ENCODE assay signal across 24 mouse cellular contexts in the genomic region with DNA sequence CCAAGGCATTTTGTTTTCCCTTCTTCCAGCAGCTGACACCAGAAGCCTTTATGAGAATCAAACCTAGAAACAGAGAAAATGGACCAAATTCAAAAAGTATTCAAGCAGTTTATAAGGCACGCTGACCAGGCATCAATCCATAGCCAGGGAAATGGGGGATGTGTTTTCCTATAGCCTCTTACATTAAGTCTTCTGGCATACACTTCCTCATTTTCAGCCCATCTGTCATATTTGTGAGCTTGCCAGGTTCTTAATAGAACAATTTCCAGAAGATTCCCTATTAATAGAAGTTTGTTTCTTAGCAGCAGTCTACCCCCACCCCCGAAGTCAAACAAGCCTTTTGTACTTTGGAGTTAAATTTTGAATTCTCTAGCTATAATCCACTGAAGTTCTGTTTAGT.
DNase-seq lines count a peak whose midpoint lies in the region; ATAC-seq and TF ChIP-seq lines count a peak whose summit lies in the region.
"Had no signal": no experiment of that assay in that cellular context is flagged by ENCODE, and none has a peak within 500 bp of the region (broad histone marks: within the 10 kb centered on the region; RNA-seq: fewer than 3 reads in every experiment).

No protein-coding gene starts in this region.

- H3K4me2 ChIP-seq in hindbrain, postnatal 0 days (ENCODE audit: low read depth, low read length) = no peak overlapping the region
- H3K4me2 ChIP-seq: embryonic facial prominence, embryonic 12.5 days; heart, embryonic 11.5 days; hindbrain, embryonic 12.5 days; liver, embryonic 11.5 days; midbrain, embryonic 15.5 days had no signal

- no peak for TF ChIP-seq CTCF in hindbrain, postnatal 0 days (IDR thresholded peaks at IDR 0.05; ENCODE audit: low read depth)

- H3K9ac ChIP-seq in hindbrain, postnatal 0 days (replicated peaks; ENCODE audit: low read length) = no peak overlapping the region
- H3K9ac ChIP-seq: embryonic facial prominence, embryonic 12.5 days; hindbrain, embryonic 12.5 days; midbrain, embryonic 15.5 days had no signal

- no peak overlapping the region for H3K27ac ChIP-seq in hindbrain, postnatal 0 days
- H3K27ac ChIP-seq in hindbrain, embryonic 10.5 days = no peak overlapping the region
- H3K27ac ChIP-seq: embryonic facial prominence, embryonic 12.5 days; hindbrain, embryonic 12.5 days; midbrain, embryonic 15.5 days had no signal

- ATAC-seq in hindbrain, postnatal 0 days = no peak
- ATAC-seq: inflammation-experienced regulatory T-cells, adult 6 months; midbrain, embryonic 15.5 days; Patski had no signal

- DNase-seq in hindbrain, postnatal 0 days (ENCODE audit: low spot score) = peak; percentile 60
- DNase-seq in hindbrain, embryonic 10.5 days (ENCODE audit: low spot score) = no peak
- DNase-seq in brain, adult 2 months (ENCODE audit: low read depth, low spot score) = peak; percentile 84
- DNase-seq in cerebellum, adult 9-10 months = peak; percentile 82
- DNase-seq in skeletal muscle tissue, adult 2 months (ENCODE audit: low read depth, low spot score) = peak; percentile 7
- no peak for DNase-seq in right cerebral cortex, postnatal 14 days
- no peak for DNase-seq in adrenal gland, adult 8-10 months
- DNase-seq: adrenal gland, postnatal 10 days; gastrocnemius, postnatal 36 days; heart, postnatal 10 days; kidney, adult 8-10 months; kidney, postnatal 14 days; lung, adult 18-20 months; lung, postnatal 36 days; right cerebral cortex, postnatal 4 days; thymus, postnatal 25 days had no signal

- no peaks in the 10 kb centered on the region for H3K9me3 ChIP-seq in hindbrain, postnatal 0 days (ENCODE audit: low read length)
- H3K9me3 ChIP-seq in hindbrain, embryonic 10.5 days = no peaks in the 10 kb centered on the region
- H3K9me3 ChIP-seq: embryonic facial prominence, embryonic 12.5 days; hindbrain, embryonic 12.5 days; midbrain, embryonic 15.5 days had no signal

- H3K36me3 ChIP-seq in hindbrain, postnatal 0 days (ENCODE audit: insufficient read depth, low read length) = no peaks in the 10 kb centered on the region
- no peaks in the 10 kb centered on the region for H3K36me3 ChIP-seq in hindbrain, embryonic 10.5 days
- H3K36me3 ChIP-seq: embryonic facial prominence, embryonic 12.5 days; hindbrain, embryonic 12.5 days; midbrain, embryonic 15.5 days had no signal

- 55% methylated on average over 2 of the region's 2 CpGs for WGBS in hindbrain, postnatal 0 days
- WGBS in hindbrain, embryonic 10.5 days = 97% methylated on average over 2 of the region's 2 CpGs

- H3K4me3 ChIP-seq in hindbrain, postnatal 0 days (ENCODE audit: low read length) = no peak overlapping the region
- no peak overlapping the region for H3K4me3 ChIP-seq in hindbrain, embryonic 10.5 days
- H3K4me3 ChIP-seq: embryonic facial prominence, embryonic 12.5 days; erythroblast, embryonic 14.5 days; hindbrain, embryonic 12.5 days; midbrain, embryonic 15.5 days had no signal

- H3K27me3 ChIP-seq in hindbrain, postnatal 0 days (ENCODE audit: insufficient read depth, low read length) = no peaks in the 10 kb centered on the region
- no peaks in the 10 kb centered on the region for H3K27me3 ChIP-seq in hindbrain, embryonic 10.5 days (ENCODE audit: insufficient read depth, poor library complexity, severe bottlenecking)
- H3K27me3 ChIP-seq: embryonic facial prominence, embryonic 12.5 days; hindbrain, embryonic 12.5 days; midbrain, embryonic 15.5 days; Patski had no signal

- H3K4me1 ChIP-seq in hindbrain, postnatal 0 days (ENCODE audit: insufficient read depth, low read length) = no peaks in the 10 kb centered on the region
- peaks cover 6% of the 10 kb centered on the region; the same call in 1 of the 2 replicates for H3K4me1 ChIP-seq in hindbrain, embryonic 10.5 days (replicated peaks)
- H3K4me1 ChIP-seq: embryonic facial prominence, embryonic 12.5 days; hindbrain, embryonic 12.5 days; midbrain, embryonic 15.5 days had no signal

Comparison
In these comparisons a context has a peak if more than half of its experiments do, and no peak if none do; other contexts are left out.
1. DNase-seq: peak in hindbrain, postnatal 0 days (single experiment), brain, adult 2 months (single experiment), cerebellum, adult 9-10 months (single experiment) and skeletal muscle tissue, adult 2 months (single experiment); none in hindbrain, embryonic 10.5 days (single experiment), right cerebral cortex, postnatal 14 days (single experiment) and adrenal gland, adult 8-10 months (single experiment).